Mouse (Mus musculus): ENCODE measurements at regions not wholly inside any gene's neighbourhood (a gene's known extent, or its start where the extent isn't known, plus 50 kb on each side); places are given as distances from the start of the nearest gene placed in this dataset.

GRCm38 (mm10) chr14:105950924-105951323 lies 54.3 kb upstream of the Spry2 start:
- H3K4me1 ChIP-seq (ENCODE audit: control insufficient read depth in 2 of 2, insufficient read depth in 2 of 2, low read length in 2 of 2), result no peaks in the 10 kb centered on the region
- no peaks in the 10 kb centered on the region for H3K9me3 ChIP-seq (ENCODE audit: control insufficient read depth, low read length)
- no peak for ATAC-seq (ENCODE audit: insufficient number of reproducible peaks, insufficient read depth, low FRiP score, low read depth)
- no peaks in the 10 kb centered on the region for H3K27me3 ChIP-seq (ENCODE audit: control insufficient read depth, insufficient read depth, low read length)
- no peak overlapping the region for H3K9ac ChIP-seq (ENCODE audit: low read length)
- 82% methylated on average over 3 of the region's 3 CpGs for WGBS
- no peaks in the 10 kb centered on the region for H3K36me3 ChIP-seq (ENCODE audit: control insufficient read depth, insufficient read depth, low read length)
- no peak overlapping the region for H3K4me2 ChIP-seq (ENCODE audit: low read length)
- H3K27ac ChIP-seq (replicated peaks in 1 of 2; ENCODE audit: control insufficient read depth in 1 of 2, insufficient read depth in 1 of 2, low read depth in 2 of 2, low read length in 2 of 2), result no peak overlapping the region
- no peak overlapping the region for H3K4me3 ChIP-seq (ENCODE audit: control insufficient read depth in 1 of 2, insufficient read depth in 1 of 2, low read depth in 1 of 2, low read length in 2 of 2)

GRCm38 (mm10) chr14:105955082-105955481 lies 58.5 kb upstream of the Spry2 start:
- no peak overlapping the region for H3K4me2 ChIP-seq (ENCODE audit: low read length)
- WGBS, result 86% methylated on average over 11 of the region's 11 CpGs
- ATAC-seq (ENCODE audit: insufficient number of reproducible peaks, insufficient read depth, low FRiP score, low read depth), result no peak
- H3K4me3 ChIP-seq (ENCODE audit: control insufficient read depth in 1 of 2, insufficient read depth in 1 of 2, low read depth in 1 of 2, low read length in 2 of 2), result no peak overlapping the region
- H3K27ac ChIP-seq (replicated peaks in 1 of 2; ENCODE audit: control insufficient read depth in 1 of 2, insufficient read depth in 1 of 2, low read depth in 2 of 2, low read length in 2 of 2), result no peak overlapping the region
- H3K27me3 ChIP-seq (ENCODE audit: control insufficient read depth, insufficient read depth, low read length), result no peaks in the 10 kb centered on the region
- no peaks in the 10 kb centered on the region for H3K9me3 ChIP-seq (ENCODE audit: control insufficient read depth, low read length)
- no peak overlapping the region for H3K9ac ChIP-seq (ENCODE audit: low read length)
- no peaks in the 10 kb centered on the region for H3K36me3 ChIP-seq (ENCODE audit: control insufficient read depth, insufficient read depth, low read length)
- no peaks in the 10 kb centered on the region for H3K4me1 ChIP-seq (ENCODE audit: control insufficient read depth in 2 of 2, insufficient read depth in 2 of 2, low read length in 2 of 2)

GRCm38 (mm10) chr14:105956796-105957195 lies 60.2 kb upstream of the Spry2 start:
- no peaks in the 10 kb centered on the region for H3K36me3 ChIP-seq (ENCODE audit: control insufficient read depth, insufficient read depth, low read length)
- 65% methylated on average over 4 of the region's 4 CpGs for WGBS
- no peak for ATAC-seq (ENCODE audit: insufficient number of reproducible peaks, insufficient read depth, low FRiP score, low read depth)

GRCm38 (mm10) chr14:105958005-105958404 lies 61.4 kb upstream of the Spry2 start:
- Histone ChIP-seq H3K36me3 (ENCODE audit: control insufficient read depth, insufficient read depth, low read length) (no peaks in the 10 kb centered on the region), H3K27me3 (ENCODE audit: control insufficient read depth, insufficient read depth, low read length) (no peaks in the 10 kb centered on the region), H3K4me3 (ENCODE audit: control insufficient read depth in 1 of 2, insufficient read depth in 1 of 2, low read depth in 1 of 2, low read length in 2 of 2) (no peak overlapping the region), H3K9me3 (ENCODE audit: control insufficient read depth, low read length) (no peaks in the 10 kb centered on the region), H3K27ac (replicated peaks in 1 of 2; ENCODE audit: control insufficient read depth in 1 of 2, insufficient read depth in 1 of 2, low read depth in 2 of 2, low read length in 2 of 2) (no peak overlapping the region), H3K4me1 (ENCODE audit: control insufficient read depth in 2 of 2, insufficient read depth in 2 of 2, low read length in 2 of 2) (no peaks in the 10 kb centered on the region), H3K4me2 (ENCODE audit: low read length) (no peak overlapping the region), H3K9ac (ENCODE audit: low read length) (no peak overlapping the region)
- 69% methylated on average over 7 of the region's 7 CpGs for WGBS
- ATAC-seq (ENCODE audit: insufficient number of reproducible peaks, insufficient read depth, low FRiP score, low read depth), result no peak

More at GRCm38 (mm10) chr14:105956796-105957195, 60.2 kb upstream of the Spry2 start:
- Histone ChIP-seq H3K9me3 (ENCODE audit: control insufficient read depth, low read length) (no peaks in the 10 kb centered on the region), H3K4me2 (ENCODE audit: low read length) (no peak overlapping the region), H3K4me1 (ENCODE audit: control insufficient read depth in 2 of 2, insufficient read depth in 2 of 2, low read length in 2 of 2) (no peaks in the 10 kb centered on the region), H3K4me3 (ENCODE audit: control insufficient read depth in 1 of 2, insufficient read depth in 1 of 2, low read depth in 1 of 2, low read length in 2 of 2) (no peak overlapping the region), H3K27me3 (ENCODE audit: control insufficient read depth, insufficient read depth, low read length) (no peaks in the 10 kb centered on the region), H3K9ac (ENCODE audit: low read length) (no peak overlapping the region), H3K27ac (replicated peaks in 1 of 2; ENCODE audit: control insufficient read depth in 1 of 2, insufficient read depth in 1 of 2, low read depth in 2 of 2, low read length in 2 of 2) (no peak overlapping the region)

GRCm38 (mm10) chr14:105979544-105980323 lies 83.1 kb upstream of the Spry2 start:
- Histone ChIP-seq H3K4me1 (ENCODE audit: control insufficient read depth in 2 of 2, insufficient read depth in 2 of 2, low read length in 2 of 2) (no peaks in the 10 kb centered on the region), H3K36me3 (ENCODE audit: control insufficient read depth, insufficient read depth, low read length) (no peaks in the 10 kb centered on the region), H3K9me3 (ENCODE audit: control insufficient read depth, low read length) (no peaks in the 10 kb centered on the region), H3K27ac (replicated peaks in 1 of 2; ENCODE audit: control insufficient read depth in 1 of 2, insufficient read depth in 1 of 2, low read depth in 2 of 2, low read length in 2 of 2) (peak overlapping the region; percentile 15 to 37; a peak in 3 of 4 replicates), H3K9ac (ENCODE audit: low read length) (no peak overlapping the region), H3K27me3 (ENCODE audit: control insufficient read depth, insufficient read depth, low read length) (no peaks in the 10 kb centered on the region), H3K4me2 (ENCODE audit: low read length) (no peak overlapping the region), H3K4me3 (ENCODE audit: control insufficient read depth in 1 of 2, insufficient read depth in 1 of 2, low read depth in 1 of 2, low read length in 2 of 2) (no peak overlapping the region)
- 76% methylated on average over 15 of the region's 15 CpGs for WGBS
- ATAC-seq (ENCODE audit: insufficient number of reproducible peaks, insufficient read depth, low FRiP score, low read depth), result no peak

GRCm38 (mm10) chr14:105980324-105980680 lies 83.7 kb upstream of the Spry2 start:
- Histone ChIP-seq H3K9ac (ENCODE audit: low read length) (no peak overlapping the region), H3K27ac (replicated peaks in 1 of 2; ENCODE audit: control insufficient read depth in 1 of 2, insufficient read depth in 1 of 2, low read depth in 2 of 2, low read length in 2 of 2) (no peak overlapping the region), H3K4me1 (ENCODE audit: control insufficient read depth in 2 of 2, insufficient read depth in 2 of 2, low read length in 2 of 2) (no peaks in the 10 kb centered on the region), H3K9me3 (ENCODE audit: control insufficient read depth, low read length) (no peaks in the 10 kb centered on the region), H3K27me3 (ENCODE audit: control insufficient read depth, insufficient read depth, low read length) (no peaks in the 10 kb centered on the region), H3K4me2 (ENCODE audit: low read length) (no peak overlapping the region), H3K4me3 (ENCODE audit: control insufficient read depth in 1 of 2, insufficient read depth in 1 of 2, low read depth in 1 of 2, low read length in 2 of 2) (no peak overlapping the region), H3K36me3 (ENCODE audit: control insufficient read depth, insufficient read depth, low read length) (no peaks in the 10 kb centered on the region)
- WGBS, result 58% methylated on average over 5 of the region's 5 CpGs
- no peak for ATAC-seq (ENCODE audit: insufficient number of reproducible peaks, insufficient read depth, low FRiP score, low read depth)

- no peaks in the 10 kb centered on the region for H3K4me1 ChIP-seq (ENCODE audit: control insufficient read depth in 2 of 2, insufficient read depth in 2 of 2, low read length in 2 of 2)
- H3K4me3 ChIP-seq (ENCODE audit: control insufficient read depth in 1 of 2, insufficient read depth in 1 of 2, low read depth in 1 of 2, low read length in 2 of 2), result no peak overlapping the region
- no peak overlapping the region for H3K9ac ChIP-seq (ENCODE audit: low read length)
- H3K4me2 ChIP-seq (ENCODE audit: low read length), result no peak overlapping the region
- no peaks in the 10 kb centered on the region for H3K27me3 ChIP-seq (ENCODE audit: control insufficient read depth, insufficient read depth, low read length)
- H3K9me3 ChIP-seq (ENCODE audit: control insufficient read depth, low read length), result no peaks in the 10 kb centered on the region
- 89% methylated on average over 4 of the region's 4 CpGs for WGBS
- no peak overlapping the region for H3K27ac ChIP-seq (replicated peaks in 1 of 2; ENCODE audit: control insufficient read depth in 1 of 2, insufficient read depth in 1 of 2, low read depth in 2 of 2, low read length in 2 of 2)
- ATAC-seq (ENCODE audit: insufficient number of reproducible peaks, insufficient read depth, low FRiP score, low read depth), result no peak
- H3K36me3 ChIP-seq (ENCODE audit: control insufficient read depth, insufficient read depth, low read length), result no peaks in the 10 kb centered on the region
These were observed 90.8 kb upstream of the Spry2 start for GRCm38 (mm10) chr14:105987341-105987882.

- no peak for ATAC-seq (ENCODE audit: insufficient number of reproducible peaks, insufficient read depth, low FRiP score, low read depth)
- H3K27ac ChIP-seq (replicated peaks in 1 of 2; ENCODE audit: control insufficient read depth in 1 of 2, insufficient read depth in 1 of 2, low read depth in 2 of 2, low read length in 2 of 2), result no peak overlapping the region
- no peak overlapping the region for H3K4me3 ChIP-seq (ENCODE audit: control insufficient read depth in 1 of 2, insufficient read depth in 1 of 2, low read depth in 1 of 2, low read length in 2 of 2)
- no peak overlapping the region for H3K4me2 ChIP-seq (ENCODE audit: low read length)
- no peaks in the 10 kb centered on the region for H3K9me3 ChIP-seq (ENCODE audit: control insufficient read depth, low read length)
- H3K4me1 ChIP-seq (ENCODE audit: control insufficient read depth in 2 of 2, insufficient read depth in 2 of 2, low read length in 2 of 2), result no peaks in the 10 kb centered on the region
- no peaks in the 10 kb centered on the region for H3K27me3 ChIP-seq (ENCODE audit: control insufficient read depth, insufficient read depth, low read length)
- H3K9ac ChIP-seq (ENCODE audit: low read length), result no peak overlapping the region
- H3K36me3 ChIP-seq (ENCODE audit: control insufficient read depth, insufficient read depth, low read length), result no peaks in the 10 kb centered on the region
These were observed 92.1 kb upstream of the Spry2 start for GRCm38 (mm10) chr14:105988738-105989137.
